Mouse (Mus musculus) MEL (cell line): Measurements from ENCODE around the gene Cwh43. TPM values are rescaled to one million over a fixed set of nuclear protein-coding genes. Genes with fewer than 3 reads are reported as not detected.
"Not testable (repeated sequence)": the region's sequence is repeated elsewhere in the genome, so short reads cannot be mapped to it uniquely, and the experiment has no call there.

ENCODE experiments used
- DNase-seq: peaks from one replicate; pipeline ENCODE4 v3.0.0; 2011; ENCODE audit warnings: low read depth, low spot score
- H3K27ac ChIP-seq: 2 replicates; pipeline ENCODE4 v1.5.1; 2012; ENCODE audit warnings: low read depth, mild to moderate bottlenecking, control low read depth, low read length, moderate library complexity; ENCODE audit not compliant: control insufficient read depth
- H3K27me3 ChIP-seq, 2 experiments: fragments of 150-350 bp in 1 of 2; sonication (generic) in 1 of 2; 2 replicates each; pipeline ENCODE4 v1.6.1; 2012; ENCODE audit warnings: low read length in 2 of 2, mild to moderate bottlenecking in 2 of 2, improper control_type of control experiment in 1 of 2, moderate library complexity in 1 of 2; ENCODE audit not compliant: insufficient read depth in 2 of 2, control insufficient read depth in 1 of 2
- H3K36me3 ChIP-seq, 2 experiments: 2 replicates each; pipeline ENCODE4 v1.6.1; 2012 to 2014; ENCODE audit warnings: low read length in 2 of 2, improper control_type of control experiment in 1 of 2, inconsistent platforms in 1 of 2, mild to moderate bottlenecking in 1 of 2; ENCODE audit not compliant: insufficient read depth in 2 of 2, control insufficient read depth in 1 of 2
- H3K4me1 ChIP-seq, 2 experiments: fragments of 150-350 bp in 1 of 2; sonication (generic) in 1 of 2; 2 replicates each; pipeline ENCODE4 v1.6.1; 2012; ENCODE audit warnings: low read length in 2 of 2, improper control_type of control experiment in 1 of 2, mild to moderate bottlenecking in 1 of 2; ENCODE audit not compliant: insufficient read depth in 2 of 2, control insufficient read depth in 1 of 2
- H3K4me3 ChIP-seq, 2 experiments: fragments of 150-350 bp in 1 of 2; sonication (generic) in 1 of 2; 2 replicates each; pipeline ENCODE4 v1.5.1; 2012; ENCODE audit warnings: low read depth in 2 of 2, low read length in 2 of 2, mild to moderate bottlenecking in 2 of 2, moderate library complexity in 2 of 2, control low read depth in 1 of 2, improper control_type of control experiment in 1 of 2; ENCODE audit not compliant: control insufficient read depth in 1 of 2, insufficient read depth in 1 of 2
- H3K79me2 ChIP-seq: 2 replicates; pipeline ENCODE4 v1.6.1; 2012; ENCODE audit warnings: mild to moderate bottlenecking, low read length, moderate library complexity; ENCODE audit not compliant: control insufficient read depth, poor library complexity, insufficient read depth
- H3K9ac ChIP-seq: 2 replicates; pipeline ENCODE4 v1.6.1; 2012; ENCODE audit warnings: low read depth, mild to moderate bottlenecking, control low read depth, low read length, moderate library complexity; ENCODE audit not compliant: control insufficient read depth, poor library complexity, severe bottlenecking
- H3K9me3 ChIP-seq: fragments of 150-350 bp; sonication (generic); replicated peaks from 2 replicates; pipeline ENCODE4 v1.6.1; 2012; ENCODE audit warnings: mild to moderate bottlenecking, low read length, improper control_type of control experiment, moderate library complexity; ENCODE audit not compliant: insufficient read depth
- CHD1 ChIP-seq: IDR thresholded peaks from 2 replicates; pipeline ENCODE4 v1.6.1; 2012; ENCODE audit warnings: low read depth, mild to moderate bottlenecking, inconsistent platforms, low read length, improper control_type of control experiment
- CHD2 ChIP-seq: IDR thresholded peaks from 2 replicates; pipeline ENCODE4 v1.6.1; 2011; ENCODE audit warnings: low read length, improper control_type of control experiment
- CTCF ChIP-seq, 3 experiments: IDR thresholded peaks in 2 of 3; conservative IDR thresholded peaks in 1 of 3; 2 replicates each; pipeline ENCODE4 v1.5.1; 2011 to 2012; ENCODE audit warnings: low read length in 3 of 3, low read depth in 2 of 3, mild to moderate bottlenecking in 2 of 3, improper control_type of control experiment in 1 of 3, inconsistent platforms in 1 of 3, mixed read lengths in 1 of 3, moderate library complexity in 1 of 3; ENCODE audit not compliant: control insufficient read depth in 1 of 3, insufficient read depth in 1 of 3, poor library complexity in 1 of 3, severe bottlenecking in 1 of 3
- ELF1 ChIP-seq: IDR thresholded peaks from 2 replicates; pipeline ENCODE4 v1.6.1; 2014; ENCODE audit warnings: low read depth, mild to moderate bottlenecking, inconsistent platforms, low read length, improper control_type of control experiment, moderate library complexity
- ETS1 ChIP-seq: IDR thresholded peaks from 2 replicates; pipeline ENCODE4 v1.6.1; 2012; ENCODE audit warnings: low read depth, mild to moderate bottlenecking, inconsistent platforms, low read length, improper control_type of control experiment, moderate library complexity
- GABPA ChIP-seq: IDR thresholded peaks from 2 replicates; pipeline ENCODE4 v1.6.1; 2012; ENCODE audit warnings: low read depth, mild to moderate bottlenecking, inconsistent platforms, low read length, improper control_type of control experiment, moderate library complexity
- HCFC1 ChIP-seq: IDR thresholded peaks from 2 replicates; pipeline ENCODE4 v1.6.1; 2012; ENCODE audit warnings: low read depth, mild to moderate bottlenecking, inconsistent platforms, low read length, improper control_type of control experiment, moderate library complexity
- JUND ChIP-seq: IDR thresholded peaks from 2 replicates; pipeline ENCODE4 v1.6.1; 2011; ENCODE audit warnings: low read depth, mild to moderate bottlenecking, improper control_type of control experiment, low read length
- MAFK ChIP-seq: IDR thresholded peaks from 2 replicates; pipeline ENCODE4 v1.6.1; 2011; ENCODE audit warnings: low read depth, mild to moderate bottlenecking, low read length, improper control_type of control experiment, borderline replicate concordance
- MAX ChIP-seq: IDR thresholded peaks from 2 replicates; pipeline ENCODE4 v1.6.1; 2011; ENCODE audit warnings: low read length, improper control_type of control experiment
- MEF2A ChIP-seq: IDR thresholded peaks from 2 replicates; pipeline ENCODE4 v1.6.1; 2014; ENCODE audit warnings: low read depth, mild to moderate bottlenecking, inconsistent platforms, low read length, improper control_type of control experiment; ENCODE audit not compliant: poor library complexity, insufficient replicate concordance, severe bottlenecking; ENCODE audit errors: extremely low read depth
- MYB ChIP-seq: IDR thresholded peaks from 2 replicates; pipeline ENCODE4 v1.6.1; 2011; ENCODE audit warnings: mild to moderate bottlenecking, low read depth, low read length, improper control_type of control experiment
- NELFE ChIP-seq: IDR thresholded peaks from 2 replicates; pipeline ENCODE4 v1.6.1; 2011; ENCODE audit warnings: low read depth, low read length, improper control_type of control experiment
- POLR2AphosphoS5 ChIP-seq: IDR thresholded peaks from 2 replicates; pipeline ENCODE4 v1.6.1; 2012; ENCODE audit warnings: low read depth, borderline replicate concordance, mild to moderate bottlenecking, inconsistent platforms, low read length, moderate library complexity, mixed read lengths
- RAD21 ChIP-seq: IDR thresholded peaks from 2 replicates; pipeline ENCODE4 v1.6.1; 2011; ENCODE audit warnings: mild to moderate bottlenecking, low read depth, low read length, improper control_type of control experiment
- SIN3A ChIP-seq: IDR thresholded peaks from 2 replicates; pipeline ENCODE4 v1.6.1; 2012; ENCODE audit warnings: low read length, improper control_type of control experiment, inconsistent platforms
- SMC3 ChIP-seq: IDR thresholded peaks from 2 replicates; pipeline ENCODE4 v1.6.1; 2011; ENCODE audit warnings: low read depth, low read length, improper control_type of control experiment
- TBP ChIP-seq: IDR thresholded peaks from 2 replicates; pipeline ENCODE4 v1.8.0; 2011; ENCODE audit warnings: low read depth, low read length, improper control_type of control experiment
- TCF12 ChIP-seq: IDR thresholded peaks from 2 replicates; pipeline ENCODE4 v1.6.1; 2014; ENCODE audit warnings: low read depth, mild to moderate bottlenecking, inconsistent platforms, low read length, improper control_type of control experiment, moderate library complexity
- ZC3H11A ChIP-seq: IDR thresholded peaks from 2 replicates; pipeline ENCODE4 v1.6.1; 2012; ENCODE audit warnings: low read depth, mild to moderate bottlenecking, inconsistent platforms, low read length, improper control_type of control experiment
- ZKSCAN1 ChIP-seq: IDR thresholded peaks from 2 replicates; pipeline ENCODE4 v1.6.1; 2012; ENCODE audit warnings: low read depth, mild to moderate bottlenecking, inconsistent platforms, low read length, improper control_type of control experiment, moderate library complexity
- polyA plus RNA-seq, 2 experiments: library from polyadenylated mRNA; stranded (reverse) in 1 of 2; unstranded in 1 of 2; fragments of >175 nt in 1 of 2; fragments of >200 nt in 1 of 2; gene quantifications; 2 replicates each; pipeline versions ENCODE4 v1.2.1 to v1.2.4; 2012; ENCODE audit warnings: low replicate concordance in 2 of 2, low read depth in 1 of 2; ENCODE audit not compliant: insufficient read length in 2 of 2, insufficient read depth in 1 of 2, missing spikeins in 1 of 2
- total RNA-seq: library from RNA; depleted of rRNA; stranded (reverse); fragments of 300-350 nt; gene quantifications from 2 replicates; pipeline ENCODE4 v1.2.3, GENCODE M21; 2012

The Cwh43 gene
- total and polyA plus RNA-seq, 3 experiments: not detected

DNA sequence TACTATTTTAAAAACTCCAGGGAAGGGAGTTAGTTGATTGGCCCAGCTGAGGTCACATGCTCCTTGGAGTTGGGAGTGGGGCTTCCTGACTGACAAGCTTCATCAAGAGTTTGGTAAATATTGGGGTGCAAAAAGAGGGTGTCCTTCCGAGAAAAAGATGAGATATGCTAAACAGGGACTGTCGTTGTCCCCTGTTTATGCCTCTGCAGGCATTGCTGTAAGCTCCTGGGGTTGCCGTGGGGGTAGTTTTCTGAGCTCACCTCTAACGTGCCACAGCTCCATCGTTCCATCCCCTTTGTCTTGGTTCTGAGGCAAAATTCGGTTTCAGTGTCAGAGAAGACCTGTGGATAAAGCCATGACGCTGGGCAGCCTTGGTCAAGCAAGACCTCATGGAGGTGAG is 74.8 kb downstream of the Cwh43 start, which contains the start of gene Dcun1d4:
Gene Dcun1d4, plus strand, starts transcription at position 301 of the 400 bp plus-strand sequence.
- Histone ChIP-seq H3K27me3 (peaks cover 0 to 1% of the 10 kb centered on the region in 2 experiments; a peak in 1 of 4 replicates), H3K9me3 (no peaks in the 10 kb centered on the region), H3K79me2 (no peaks in the 10 kb centered on the region)

DNA sequence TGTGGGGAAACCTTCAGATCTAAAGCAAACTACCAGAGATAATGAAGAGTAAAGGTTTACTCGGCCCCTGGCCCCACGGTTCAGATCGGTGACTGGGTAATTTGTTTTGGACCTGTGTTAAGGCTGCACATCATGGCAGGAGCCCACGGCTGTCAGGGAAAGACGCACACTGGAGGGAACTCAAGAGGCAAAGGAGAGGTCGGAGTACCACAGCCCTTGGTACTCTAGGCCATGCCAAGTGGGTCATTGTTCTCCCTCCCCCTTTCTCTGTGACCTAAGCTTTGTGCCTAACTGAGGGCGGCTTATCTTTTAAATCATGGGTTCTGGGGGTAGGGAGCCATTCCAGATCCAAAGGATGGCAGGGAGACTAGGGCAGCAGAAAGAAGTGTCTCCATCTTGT is 75.5 kb downstream of the Cwh43 start:
- no peak overlapping the region for H3K4me3 ChIP-seq
- H3K79me2 ChIP-seq: no peaks in the 10 kb centered on the region
- H3K9ac ChIP-seq: no peak overlapping the region
- peaks cover 0 to 1% of the 10 kb centered on the region in 2 experiments; a peak in 1 of 4 replicates for H3K27me3 ChIP-seq
- H3K4me1 ChIP-seq: no peaks in the 10 kb centered on the region
- no peak for TF ChIP-seq CTCF (IDR thresholded peaks at IDR 0.05 in 2 of 3, conservative IDR thresholded peaks at IDR 0.05 in 1 of 3; ENCODE audit: control insufficient read depth in 1 of 3, insufficient read depth in 1 of 3, low read depth in 2 of 3, low read length in 3 of 3, poor library complexity in 1 of 3, severe bottlenecking in 1 of 3)
- no peak for TF ChIP-seq RAD21
- no peak for TF ChIP-seq MEF2A
- no peak for TF ChIP-seq GABPA
- no peak for TF ChIP-seq NELFE
- TF ChIP-seq MAX: no peak
- H3K27ac ChIP-seq: no peak overlapping the region
- DNase-seq: no peak
- H3K9me3 ChIP-seq: no peaks in the 10 kb centered on the region
- no peaks in the 10 kb centered on the region for H3K36me3 ChIP-seq

More for the DNA sequence above, 74.8 kb downstream of the Cwh43 start, which contains the start of gene Dcun1d4:
- Histone ChIP-seq H3K4me1 (no peaks in the 10 kb centered on the region), H3K9ac (no peak within 1 kb of the TSS), H3K36me3 (no peaks in the 10 kb centered on the region), H3K27ac (no peak within 1 kb of the TSS), H3K4me3 (no peak within 1 kb of the TSS)
- DNase-seq: no peak
- TF ChIP-seq MYB: no peak
- TF ChIP-seq ELF1: no peak
- no peak for TF ChIP-seq HCFC1
- no peak for TF ChIP-seq CHD2
- TF ChIP-seq TCF12: no peak
- TF ChIP-seq CHD1: no peak
- TF ChIP-seq SMC3: no peak
- no peak for TF ChIP-seq CTCF (IDR thresholded peaks at IDR 0.05 in 2 of 3, conservative IDR thresholded peaks at IDR 0.05 in 1 of 3; ENCODE audit: control insufficient read depth in 1 of 3, insufficient read depth in 1 of 3, low read depth in 2 of 3, low read length in 3 of 3, poor library complexity in 1 of 3, severe bottlenecking in 1 of 3)
- TF ChIP-seq RAD21: no peak
- TF ChIP-seq MAFK: no peak
- TF ChIP-seq JUND: no peak
- no peak for TF ChIP-seq ETS1
- TF ChIP-seq MEF2A: no peak
- no peak for TF ChIP-seq SIN3A
- no peak for TF ChIP-seq ZKSCAN1
- TF ChIP-seq TBP: no peak
- TF ChIP-seq ZC3H11A: no peak
- TF ChIP-seq POLR2AphosphoS5: no peak

DNA sequence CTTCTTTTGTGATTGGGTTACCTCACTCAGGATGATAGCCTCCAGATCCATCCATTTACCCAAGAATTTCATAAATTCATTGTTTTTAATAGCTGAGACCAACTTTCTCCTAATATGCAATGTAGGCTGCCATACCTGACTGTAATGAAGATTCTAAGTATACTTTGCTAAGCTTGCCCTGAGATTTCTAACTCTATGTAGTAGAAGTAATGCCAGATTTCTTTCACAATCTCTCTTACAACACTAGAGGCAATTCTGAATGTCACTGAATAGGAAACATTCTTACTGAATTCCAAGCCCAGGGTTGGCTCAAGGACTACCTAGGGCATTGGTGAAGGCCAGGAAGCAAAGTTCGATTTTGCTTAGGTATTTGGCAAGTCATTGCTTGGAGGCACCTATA is 76.5 kb downstream of the Cwh43 start:
- not testable (repeated sequence) for H3K27ac ChIP-seq, H3K27me3 ChIP-seq, H3K36me3 ChIP-seq, H3K9me3 ChIP-seq, H3K4me1 ChIP-seq, DNase-seq, H3K79me2 ChIP-seq, H3K4me3 ChIP-seq, H3K9ac ChIP-seq
